Mouse (Mus musculus) small intestine, adult 2 months (tissue): ENCODE measurements at regions not wholly inside any gene's neighbourhood (a gene's known extent, or its start where the extent isn't known, plus 50 kb on each side); places are given as distances from the start of the nearest gene placed in this dataset.

ENCODE experiments used
- H3K27ac ChIP-seq: fragments of 200-500 bp; 2 replicates; pipeline ENCODE4 v1.5.1; 2012; ENCODE audit warnings: low read depth, low read length, control low read depth, inconsistent platforms; ENCODE audit not compliant: insufficient read depth
- H3K27me3 ChIP-seq: fragments of 200-500 bp; 2 replicates; pipeline ENCODE4 v1.6.1; 2012; ENCODE audit warnings: mild to moderate bottlenecking, moderate library complexity, low read length, inconsistent platforms; ENCODE audit not compliant: control insufficient read depth, insufficient read depth
- H3K36me3 ChIP-seq: fragments of 200-500 bp; 2 replicates; pipeline ENCODE4 v1.6.1; 2012; ENCODE audit warnings: mild to moderate bottlenecking, low read length, control low read depth, inconsistent platforms; ENCODE audit not compliant: control insufficient read depth, insufficient read depth
- H3K4me1 ChIP-seq: fragments of 200-500 bp; 2 replicates; pipeline ENCODE4 v1.6.1; 2012; ENCODE audit warnings: low read length, inconsistent platforms, mixed read lengths; ENCODE audit not compliant: control insufficient read depth, insufficient read depth, insufficient read length
- H3K4me3 ChIP-seq: fragments of 200-500 bp; 2 replicates; pipeline ENCODE4 v1.5.1; 2012; ENCODE audit warnings: low read depth, mild to moderate bottlenecking, control low read depth, inconsistent platforms, low read length, moderate library complexity
- CTCF ChIP-seq: fragments of 200-500 bp; IDR thresholded peaks from 2 replicates; pipeline ENCODE4 v1.5.1; 2012; ENCODE audit warnings: low read depth, mild to moderate bottlenecking, control low read depth, inconsistent platforms, low read length, moderate library complexity, mixed read lengths; ENCODE audit not compliant: insufficient replicate concordance, insufficient read length; ENCODE audit errors: extremely low read depth
- POLR2A ChIP-seq: fragments of 200-500 bp; IDR thresholded peaks from 2 replicates; pipeline ENCODE4 v1.6.1; 2012; ENCODE audit warnings: low read depth, mild to moderate bottlenecking, control low read depth, inconsistent platforms, low read length, moderate library complexity
- WGBS: fragments of 180-500 bp; shearing (Covaris S2); methylation state at CpG from one replicate; pipeline ENCODE4 v1.1.7; 2018; 5-methylcytosine and 5-hydroxymethylcytosine counted together

DNA sequence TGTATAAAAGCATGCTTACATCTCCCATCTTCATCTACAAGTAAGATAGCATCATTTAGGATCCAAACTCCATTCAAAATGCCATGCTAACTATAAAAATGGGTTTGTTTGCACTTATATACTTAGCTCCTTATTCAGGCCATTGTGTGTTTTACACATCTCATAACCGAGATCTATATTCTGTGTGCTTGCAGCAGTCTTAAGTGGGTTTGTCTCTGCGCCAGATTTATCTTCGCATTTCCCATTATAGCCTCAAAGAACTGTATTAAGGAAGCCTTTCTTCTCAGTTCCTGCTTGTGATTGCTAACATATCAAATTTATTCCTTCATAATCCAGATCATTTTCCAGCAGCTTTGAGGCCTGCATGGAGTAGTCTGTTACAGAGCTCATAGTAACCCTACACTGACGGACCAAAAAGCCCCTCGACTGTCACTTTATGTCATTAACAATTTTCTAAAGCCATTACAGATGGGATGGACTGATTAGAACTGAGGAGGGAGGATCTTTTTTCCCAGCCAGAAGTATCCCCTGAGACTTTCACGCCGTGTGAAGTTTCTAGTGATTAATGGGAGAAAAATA, 607.6 kb downstream of the Gm43517 start:
- TF ChIP-seq CTCF: no peak
- TF ChIP-seq POLR2A: no peak
- Histone ChIP-seq H3K36me3 (no peaks in the 10 kb centered on the region), H3K4me3 (no peak overlapping the region), H3K27me3 (no peaks in the 10 kb centered on the region), H3K4me1 (no peaks in the 10 kb centered on the region), H3K27ac (no peak overlapping the region)
- WGBS: 74% methylated on average over 7 of the region's 7 CpGs

DNA sequence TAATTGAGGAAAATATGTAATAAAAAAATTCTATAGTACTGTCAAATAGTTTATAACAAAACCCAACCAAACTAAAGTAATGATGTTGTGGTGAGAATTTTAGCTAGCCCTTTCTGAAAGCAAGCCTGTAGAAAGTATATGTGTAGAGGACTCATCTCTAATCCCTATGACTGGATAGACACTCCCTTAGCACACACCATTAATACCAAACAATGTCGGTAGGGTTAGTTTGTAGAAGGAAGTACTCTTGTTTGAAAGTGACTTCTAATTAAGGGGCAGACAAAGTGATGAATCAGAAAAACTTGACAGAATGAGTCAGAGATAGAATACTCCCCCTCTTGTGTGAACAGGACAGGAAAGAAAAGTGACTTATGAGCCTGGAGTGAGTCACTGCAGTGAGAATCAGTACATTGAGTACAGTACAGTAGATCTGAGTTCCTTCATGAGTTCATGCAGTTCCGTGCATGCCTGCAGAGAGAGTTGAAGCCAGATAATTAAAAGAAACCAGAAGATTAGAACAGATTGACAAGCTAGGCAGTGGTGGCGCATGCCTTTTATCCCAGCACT, 610.0 kb downstream of the Prkd1 start:
- Histone ChIP-seq H3K27ac (no peak overlapping the region), H3K36me3 (no peaks in the 10 kb centered on the region), H3K4me1 (no peaks in the 10 kb centered on the region), H3K4me3 (no peak overlapping the region), H3K27me3 (no peaks in the 10 kb centered on the region)
- TF ChIP-seq CTCF: no peak
- no peak for TF ChIP-seq POLR2A
- 71% methylated on average over 3 of the region's 3 CpGs for WGBS

DNA sequence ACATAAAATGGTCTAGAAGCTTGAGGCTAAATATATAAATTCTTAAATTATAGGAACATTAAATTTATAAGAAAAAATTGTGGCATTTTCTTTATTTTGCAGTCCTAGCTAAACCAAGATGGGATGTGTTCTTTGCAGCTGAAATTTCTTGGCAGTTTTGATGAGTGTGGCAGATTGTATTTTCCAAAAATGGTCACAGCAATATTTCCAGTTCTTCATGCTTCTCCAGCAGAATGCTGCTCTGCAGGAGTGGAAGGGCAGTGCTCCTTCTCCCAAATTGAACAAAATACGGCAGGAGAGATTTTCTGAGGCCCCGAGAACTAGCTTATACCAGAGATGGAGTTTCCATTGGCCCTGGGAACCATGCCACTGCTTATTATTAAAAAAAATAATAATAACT, 587.6 kb downstream of the Prkd1 start:
- no peak overlapping the region for H3K4me3 ChIP-seq
- no peak overlapping the region for H3K27ac ChIP-seq
- no peaks in the 10 kb centered on the region for H3K4me1 ChIP-seq
- TF ChIP-seq CTCF (no peak), POLR2A (no peak)
- no peaks in the 10 kb centered on the region for H3K36me3 ChIP-seq
- 85% methylated on average over 2 of the region's 2 CpGs for WGBS
- H3K27me3 ChIP-seq: no peaks in the 10 kb centered on the region

DNA sequence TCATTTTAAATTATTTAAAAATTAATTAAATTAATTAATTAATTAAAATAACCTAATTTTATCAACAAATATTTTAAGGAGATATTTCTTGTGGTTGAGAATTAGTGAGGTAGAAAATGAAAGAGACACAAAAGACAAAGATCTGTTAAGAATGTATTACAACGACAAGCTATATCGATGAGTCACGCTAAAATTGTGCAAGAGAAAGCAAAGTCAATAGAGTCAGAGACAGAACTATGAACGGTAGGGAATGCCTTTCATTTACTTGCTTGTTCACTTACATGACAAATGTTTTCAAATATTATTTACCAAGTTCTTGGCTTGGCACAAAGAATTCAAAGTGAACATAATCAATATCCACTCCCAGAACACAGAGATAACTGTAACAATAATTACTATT, 582.5 kb downstream of the Prkd1 start:
- Histone ChIP-seq H3K36me3 (no peaks in the 10 kb centered on the region), H3K4me3 (no peak overlapping the region), H3K27me3 (no peaks in the 10 kb centered on the region), H3K27ac (no peak overlapping the region), H3K4me1 (no peaks in the 10 kb centered on the region)
- TF ChIP-seq CTCF (no peak), POLR2A (no peak)
- WGBS: 60% methylated on average over 4 of the region's 4 CpGs

DNA sequence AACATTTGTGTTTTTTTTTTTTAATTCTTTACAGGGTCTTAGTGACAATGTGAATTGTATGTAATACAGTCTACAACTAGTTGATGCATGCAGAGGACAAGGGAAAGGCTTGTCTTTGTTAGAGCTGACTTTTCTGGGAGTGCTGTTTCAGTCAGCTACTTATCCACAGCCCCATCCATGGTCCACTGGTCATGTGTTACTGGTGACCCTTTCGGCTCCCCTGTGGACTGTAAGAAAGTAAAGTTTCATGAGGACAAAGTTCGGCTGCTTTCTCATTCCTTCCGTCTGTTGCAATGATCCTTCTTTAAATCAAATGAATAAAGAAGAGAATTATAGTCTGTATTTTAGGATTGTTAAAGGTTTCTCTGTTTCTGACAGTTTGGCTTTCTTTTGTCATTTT, 577.1 kb downstream of the Prkd1 start:
- H3K27ac ChIP-seq: no peak overlapping the region
- H3K4me3 ChIP-seq: no peak overlapping the region
- TF ChIP-seq CTCF: no peak
- no peak for TF ChIP-seq POLR2A
- H3K36me3 ChIP-seq: no peaks in the 10 kb centered on the region
- no peaks in the 10 kb centered on the region for H3K27me3 ChIP-seq
- 52% methylated on average over 3 of the region's 3 CpGs for WGBS
- H3K4me1 ChIP-seq: no peaks in the 10 kb centered on the region

DNA sequence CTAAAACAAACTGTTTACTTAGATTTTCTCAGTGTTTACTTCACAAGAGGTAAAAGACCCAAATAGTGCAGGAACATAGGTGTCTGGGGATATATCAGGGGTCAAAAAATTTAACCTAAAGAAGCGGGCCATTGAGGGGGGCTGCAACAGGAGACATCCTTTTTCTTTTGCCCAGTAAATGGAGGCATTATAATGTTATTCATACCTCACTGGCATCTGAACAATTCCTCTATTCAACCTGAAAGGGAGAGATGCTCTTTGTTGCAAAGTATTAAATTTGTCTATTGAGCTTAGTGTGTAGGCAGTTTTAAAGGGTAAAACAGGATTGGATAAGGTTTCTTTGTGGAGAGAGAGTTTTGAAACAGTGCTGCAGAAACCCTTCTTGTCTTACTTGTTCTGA, 576.5 kb downstream of the Prkd1 start:
- TF ChIP-seq POLR2A (no peak), CTCF (no peak)
- no peaks in the 10 kb centered on the region for H3K36me3 ChIP-seq
- no peak overlapping the region for H3K27ac ChIP-seq
- 75% methylated on average over 1 of the region's 1 CpGs for WGBS
- no peaks in the 10 kb centered on the region for H3K27me3 ChIP-seq
- H3K4me1 ChIP-seq: no peaks in the 10 kb centered on the region
- no peak overlapping the region for H3K4me3 ChIP-seq

DNA sequence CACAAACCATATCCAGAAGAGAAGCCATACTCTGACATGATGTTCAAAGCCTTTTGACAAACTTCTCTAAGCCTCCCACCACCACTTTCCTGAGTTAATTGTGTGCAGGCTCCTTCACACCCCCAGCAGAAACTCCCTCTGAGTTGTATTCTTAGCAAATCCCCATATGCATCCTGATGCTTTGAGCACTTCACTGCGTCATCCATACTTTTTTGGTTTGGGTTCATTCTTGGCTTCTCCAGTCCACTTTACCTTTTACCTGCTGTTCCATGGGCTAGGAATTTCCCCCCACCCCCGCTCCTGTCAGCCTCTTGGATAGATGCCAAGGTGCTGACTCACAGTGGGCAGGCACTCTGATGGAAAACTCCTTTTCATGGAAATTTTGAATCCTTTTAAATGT, 575.2 kb downstream of the Prkd1 start:
- Histone ChIP-seq H3K4me1 (no peaks in the 10 kb centered on the region), H3K27me3 (no peaks in the 10 kb centered on the region), H3K36me3 (no peaks in the 10 kb centered on the region), H3K27ac (no peak overlapping the region), H3K4me3 (no peak overlapping the region)
- TF ChIP-seq POLR2A (no peak), CTCF (no peak)
- 45% methylated on average over 2 of the region's 2 CpGs for WGBS

DNA sequence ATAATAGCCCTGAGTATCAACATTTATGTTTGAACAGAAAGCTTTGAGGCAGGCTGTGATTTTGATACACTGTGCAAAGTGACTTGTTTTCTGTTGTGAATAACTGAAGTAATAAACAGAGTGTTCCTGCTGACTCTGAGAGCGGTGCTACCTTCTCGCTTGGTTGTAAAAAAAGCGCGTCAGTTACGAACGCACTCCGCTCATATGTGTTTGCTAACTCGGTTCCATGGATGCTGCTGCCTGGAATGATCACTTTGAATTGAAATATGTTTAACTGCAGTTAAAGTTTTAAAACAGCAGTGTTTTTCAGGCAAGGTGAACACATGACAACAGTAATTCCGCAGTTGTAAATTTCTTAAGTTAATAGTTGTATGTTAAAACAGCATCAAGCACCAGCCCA, 567.7 kb downstream of the Prkd1 start:
- 87% methylated on average over 9 of the region's 9 CpGs for WGBS
- no peak overlapping the region for H3K4me3 ChIP-seq
- TF ChIP-seq CTCF (no peak), POLR2A (no peak)
- no peaks in the 10 kb centered on the region for H3K27me3 ChIP-seq
- H3K36me3 ChIP-seq: no peaks in the 10 kb centered on the region
- no peaks in the 10 kb centered on the region for H3K4me1 ChIP-seq
- no peak overlapping the region for H3K27ac ChIP-seq
